Mouse (Mus musculus) heart, adult 11 months (tissue): ENCODE results near the gene Wdr76.
"Not testable (repeated sequence)": the region's sequence is repeated elsewhere in the genome, so short reads cannot be mapped to it uniquely, and the experiment has no call there.

Experiments used
- DNase-seq: peaks from one replicate; pipeline ENCODE4 v3.0.0; 2022

Wdr76 gene

DNA sequence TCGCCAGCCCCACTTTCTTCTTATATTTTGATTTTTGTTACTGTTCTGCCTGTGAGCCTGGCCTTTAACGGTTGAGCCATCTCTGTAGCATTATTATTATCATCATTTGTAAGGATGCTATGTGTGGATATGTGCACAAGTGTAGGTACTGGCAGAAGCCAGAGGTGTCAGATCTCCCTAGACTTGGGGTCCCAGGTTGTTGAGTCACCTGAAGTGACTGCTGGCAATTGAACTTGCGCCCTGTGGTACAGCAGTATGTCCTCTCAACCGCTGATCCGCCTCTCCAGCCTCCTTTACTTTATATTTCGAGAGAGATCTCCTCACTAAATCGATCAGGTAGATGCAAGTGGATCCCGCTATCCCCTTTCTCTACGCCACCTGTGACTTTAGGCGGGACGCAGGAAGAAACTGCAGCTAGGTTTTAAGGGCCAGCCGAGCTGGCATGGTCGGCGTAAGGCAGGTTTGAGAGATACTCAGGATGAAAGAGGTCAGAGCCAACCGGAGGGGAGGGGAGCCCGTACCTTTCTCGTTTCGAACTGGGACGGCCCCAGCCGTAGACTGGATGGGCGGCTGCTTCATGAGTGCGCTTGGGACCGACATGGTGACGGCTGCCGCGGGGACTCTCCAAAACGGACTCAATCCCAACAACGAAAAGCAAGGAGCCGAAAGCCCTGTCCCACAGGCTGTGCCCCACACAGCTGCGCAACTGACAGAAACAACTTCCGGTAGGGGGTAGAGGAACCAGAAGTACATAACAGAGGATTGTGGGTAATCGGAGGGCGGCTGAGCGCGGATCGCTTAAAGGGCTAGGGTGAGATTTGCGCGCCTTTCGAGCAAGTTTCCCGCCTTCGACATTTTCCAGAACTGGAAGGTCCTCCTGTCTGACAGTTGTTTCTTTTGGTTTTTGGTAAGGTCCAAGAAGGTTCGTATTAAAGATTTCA is at the start of gene Wdr76, which contains the start of gene Mfap1a:
Gene Wdr76 (plus strand): TSS at position 782 of the 941 bp plus-strand sequence.
Gene Mfap1a (minus strand): TSS at position 724 of the 941 bp plus-strand sequence.
- peak; percentile 99 for DNase-seq

DNA sequence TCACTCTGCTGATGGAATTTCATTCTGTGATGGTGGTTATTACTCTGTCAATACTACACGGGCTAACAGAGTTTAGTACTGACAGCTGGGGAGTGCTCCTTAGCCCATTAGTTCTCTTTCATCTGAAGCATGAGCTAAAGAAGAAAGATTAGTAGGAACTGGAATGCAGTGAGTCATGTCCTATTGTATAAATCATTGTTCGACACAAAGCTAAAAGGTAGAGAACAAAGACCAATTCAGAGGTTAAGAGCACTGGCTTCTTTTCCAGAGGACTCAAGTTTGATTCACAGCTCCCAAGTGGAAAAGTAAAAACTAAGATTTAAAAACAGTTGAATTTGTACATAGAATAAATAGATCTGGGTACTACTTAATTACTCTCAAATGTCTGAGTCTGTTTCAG is 46.5 kb upstream of the Wdr76 start:
- no peak for DNase-seq

DNA sequence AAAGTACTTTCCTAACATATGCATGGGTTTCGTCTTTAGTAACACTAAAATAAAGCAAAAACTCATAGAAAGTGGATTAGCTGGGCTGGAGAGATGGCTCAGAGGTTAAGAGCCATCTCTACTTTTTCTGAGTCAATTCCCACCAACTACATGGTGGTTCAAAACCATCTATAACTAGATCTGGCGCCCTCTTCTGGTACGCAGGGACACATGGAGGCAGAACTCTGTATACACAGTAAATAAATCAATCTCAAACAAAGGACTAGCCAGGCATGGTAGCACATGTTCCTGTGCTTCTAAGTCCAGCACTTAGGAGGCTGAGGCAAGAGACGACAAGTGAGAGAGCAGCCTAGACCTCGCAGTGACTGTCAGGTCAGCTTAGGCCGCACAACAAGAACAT is 37.5 kb upstream of the Wdr76 start:
- DNase-seq, result peak; percentile 6

DNA sequence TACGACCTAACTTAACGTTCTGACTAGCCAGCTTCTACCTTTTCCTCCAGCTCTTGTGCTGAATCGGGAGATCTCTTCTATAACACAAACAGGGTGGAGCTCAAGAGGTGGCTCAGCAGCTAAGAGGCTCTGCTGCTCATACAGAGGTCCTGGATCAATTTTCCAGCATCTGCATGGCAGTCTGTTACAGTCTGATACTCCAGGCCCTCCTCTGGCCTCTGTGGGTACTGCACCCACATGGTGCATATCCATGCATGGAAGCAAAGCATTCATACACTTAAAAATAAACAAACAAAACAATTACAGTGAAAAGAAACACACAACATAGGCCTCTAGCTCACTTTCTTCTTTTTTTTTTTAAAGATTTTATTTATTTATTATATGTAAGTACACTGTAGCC is 33.7 kb upstream of the Wdr76 start:
- not testable (repeated sequence) for DNase-seq

DNA sequence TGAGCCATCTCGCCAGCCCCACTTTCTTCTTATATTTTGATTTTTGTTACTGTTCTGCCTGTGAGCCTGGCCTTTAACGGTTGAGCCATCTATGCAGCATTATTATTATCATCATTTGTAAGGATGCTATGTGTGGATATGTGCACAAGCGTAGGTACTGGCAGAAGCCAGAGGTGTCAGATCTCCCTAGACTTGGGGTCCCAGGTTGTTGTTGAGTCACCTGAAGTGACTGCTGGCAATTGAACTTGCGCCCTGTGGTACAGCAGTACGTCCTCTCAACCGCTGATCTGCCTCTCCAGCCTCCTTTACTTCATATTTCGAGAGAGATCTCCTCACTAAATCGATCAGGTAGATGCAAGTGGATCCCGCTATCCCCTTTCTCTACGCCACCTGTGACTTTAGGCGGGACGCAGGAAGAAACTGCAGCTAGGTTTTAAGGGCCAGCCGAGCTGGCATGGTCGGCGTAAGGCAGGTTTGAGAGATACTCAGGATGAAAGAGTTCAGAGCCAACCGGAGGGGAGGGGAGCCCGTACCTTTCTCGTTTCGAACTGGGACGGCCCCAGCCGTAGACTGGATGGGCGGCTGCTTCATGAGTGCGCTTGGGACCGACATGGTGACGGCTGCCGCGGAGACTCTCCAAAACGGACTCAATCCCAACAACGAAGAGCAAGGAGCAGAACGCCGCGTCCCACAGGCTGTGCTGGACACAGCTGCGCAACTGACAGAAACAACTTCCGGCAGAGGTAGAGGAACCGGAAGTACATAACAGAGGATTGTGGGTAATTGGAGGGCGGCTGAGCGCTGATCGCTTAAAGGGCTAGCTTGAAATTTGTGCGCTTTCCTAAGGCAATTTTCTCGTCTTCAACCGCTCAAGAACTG is 33.0 kb upstream of the Wdr76 start, which contains the start of gene Mfap1b:
Gene Mfap1b (minus strand): TSS at position 767 of the 879 bp plus-strand sequence.
- DNase-seq, result peak; percentile 98

DNA sequence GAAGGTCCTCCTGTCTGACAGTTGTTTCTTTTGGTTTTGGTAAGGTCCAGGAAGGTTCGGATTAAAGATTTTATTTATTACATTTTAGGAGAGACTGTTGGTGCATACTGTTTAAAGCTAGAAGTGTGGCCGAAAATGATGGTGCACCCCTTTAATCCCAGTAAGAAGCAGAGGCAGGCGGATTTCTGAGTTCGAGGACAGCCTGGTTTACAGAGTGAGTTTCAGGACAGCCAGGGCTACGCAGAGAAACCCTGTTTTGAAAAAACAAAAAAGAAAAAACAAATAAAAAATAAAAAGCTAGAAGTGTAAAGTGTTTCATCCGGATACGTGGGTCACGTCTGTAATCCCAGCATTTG is 32.4 kb upstream of the Wdr76 start:
- no peak for DNase-seq

DNA sequence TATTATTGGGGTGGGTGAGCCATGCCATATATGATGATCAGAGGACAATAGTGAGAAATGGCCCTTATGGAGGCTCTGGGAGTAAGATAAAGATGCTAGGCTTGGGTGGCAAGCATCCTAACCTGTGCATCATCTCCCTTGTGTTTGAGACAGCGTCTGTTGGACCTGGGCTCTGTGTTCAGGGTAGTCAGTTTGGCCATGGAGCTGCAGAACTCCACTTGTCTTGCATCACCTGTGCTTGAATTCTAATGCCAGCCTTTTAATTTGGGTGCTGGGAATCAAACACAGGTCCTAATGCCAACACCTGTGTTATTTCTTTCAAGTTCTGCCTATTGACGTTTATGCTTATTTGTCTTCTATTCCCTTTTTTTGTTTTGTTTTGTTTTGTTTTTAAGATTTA is 31.2 kb upstream of the Wdr76 start:
- DNase-seq, result peak; percentile 79

DNA sequence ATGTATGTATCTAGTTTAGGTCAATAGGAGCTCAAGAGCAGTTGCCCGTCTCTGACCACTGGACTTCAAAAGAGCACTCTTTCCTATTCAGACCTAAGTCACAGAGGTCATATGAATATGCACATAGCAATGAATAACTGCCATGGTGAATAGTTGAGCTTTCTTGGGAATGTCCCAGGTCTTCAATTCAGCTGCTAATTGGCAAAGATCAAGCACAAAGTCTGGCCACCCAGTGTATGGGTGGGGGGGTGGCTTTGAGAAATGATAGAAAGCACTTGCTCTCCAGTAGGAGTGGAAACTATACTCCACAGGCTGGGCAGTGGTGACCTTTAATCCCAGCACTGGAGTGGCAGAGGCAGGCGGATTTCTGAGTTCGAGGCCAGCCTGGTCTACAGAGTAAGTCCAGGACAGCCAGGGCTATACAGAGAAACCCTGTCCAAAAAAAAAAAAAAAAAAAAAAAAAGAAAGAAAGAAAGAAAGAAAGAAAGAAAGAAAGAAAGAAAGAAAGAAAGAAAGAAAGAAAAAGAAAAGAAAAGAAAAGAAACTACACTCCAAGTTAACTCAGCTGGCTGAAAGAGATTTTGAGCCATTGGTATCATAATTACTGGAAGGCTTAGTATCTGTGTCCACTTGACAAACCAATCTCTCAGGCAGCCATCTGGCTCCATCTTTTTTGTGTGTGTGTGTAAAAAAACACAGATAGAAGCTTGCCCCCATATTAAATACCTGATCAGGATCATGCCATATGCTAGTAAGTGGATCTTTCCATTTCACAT is 28.8 kb upstream of the Wdr76 start:
- peak; percentile 68 for DNase-seq

DNA sequence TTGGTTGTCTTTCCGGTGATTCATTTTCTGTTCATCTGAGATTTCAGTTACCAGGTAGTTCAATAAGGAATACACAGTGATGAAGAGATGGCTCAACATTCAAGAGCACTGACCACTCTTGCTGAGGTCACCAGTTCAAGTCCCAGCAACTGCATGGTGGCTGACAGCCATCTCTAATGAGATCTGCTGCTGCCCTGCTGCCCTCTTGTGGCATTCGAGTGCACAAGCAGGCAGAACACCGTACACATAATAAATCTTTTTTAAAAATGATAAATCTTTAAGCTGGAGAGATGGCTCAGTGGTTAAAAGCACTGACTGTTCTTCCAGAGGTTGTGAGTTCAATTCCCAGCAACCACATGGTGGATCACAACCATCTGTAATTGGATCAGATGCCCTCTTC is 26.0 kb upstream of the Wdr76 start:
- DNase-seq, result peak; percentile 50

DNA sequence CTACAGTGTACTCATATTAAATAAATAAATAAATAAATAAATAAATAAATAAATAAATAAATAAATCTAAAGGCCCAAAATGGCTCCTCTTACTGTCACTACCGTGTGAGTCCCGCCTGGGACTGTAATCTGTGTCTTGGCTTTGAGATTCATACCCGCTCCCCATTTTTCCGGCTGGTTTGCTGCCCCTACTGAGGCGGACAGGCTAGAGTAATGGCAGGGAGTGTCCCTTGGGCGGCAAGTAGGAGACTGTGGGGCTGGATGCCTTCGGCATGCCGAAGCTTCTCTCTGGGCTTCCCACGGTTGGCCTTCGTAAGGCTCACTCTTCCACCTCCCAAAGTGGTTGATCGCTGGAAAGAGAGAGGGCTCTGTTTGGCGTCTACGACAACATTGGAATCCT is 25.6 kb upstream of the Wdr76 start:
- DNase-seq, result peak; percentile 84

DNA sequence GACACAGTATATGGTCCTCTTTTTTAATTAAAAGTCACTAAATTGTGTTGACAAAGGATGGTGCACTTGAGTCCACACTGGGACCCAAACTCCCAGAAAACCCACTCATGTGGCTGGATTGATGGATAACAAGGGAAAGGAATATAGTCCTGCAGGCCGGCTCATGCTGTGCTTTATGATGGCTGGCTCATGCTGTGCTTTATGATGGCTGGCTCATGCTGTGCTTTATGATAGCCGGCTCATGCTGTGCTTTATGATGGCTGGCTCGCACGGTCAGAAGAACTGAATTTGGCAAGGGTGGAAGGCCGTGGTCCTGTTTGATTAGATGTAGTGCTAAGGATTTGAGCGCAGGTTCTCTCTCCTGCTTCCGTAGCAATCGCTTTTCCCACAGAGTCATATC is 22.9 kb upstream of the Wdr76 start:
- DNase-seq, result peak; percentile 59

DNA sequence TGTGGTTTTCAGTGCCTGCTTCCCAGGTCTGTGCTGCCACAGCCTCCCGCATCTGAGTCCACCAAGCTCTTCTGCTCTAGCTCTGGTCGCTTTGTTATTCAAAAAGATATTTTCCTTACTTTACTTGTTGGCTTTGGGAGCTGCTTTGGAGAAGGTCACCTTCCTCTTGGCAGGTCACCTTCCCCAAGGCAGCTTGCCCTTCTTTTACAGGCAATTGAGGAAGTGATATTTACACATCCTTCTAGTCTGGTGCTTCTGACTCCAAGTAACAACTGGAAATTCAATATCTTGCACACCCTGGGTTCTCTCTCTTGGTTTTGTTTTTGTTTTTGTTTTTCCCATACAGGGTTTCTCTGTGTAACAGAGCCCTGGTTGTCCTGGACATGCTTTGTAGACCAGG is 22.1 kb upstream of the Wdr76 start:
- DNase-seq, result peak; percentile 37

DNA sequence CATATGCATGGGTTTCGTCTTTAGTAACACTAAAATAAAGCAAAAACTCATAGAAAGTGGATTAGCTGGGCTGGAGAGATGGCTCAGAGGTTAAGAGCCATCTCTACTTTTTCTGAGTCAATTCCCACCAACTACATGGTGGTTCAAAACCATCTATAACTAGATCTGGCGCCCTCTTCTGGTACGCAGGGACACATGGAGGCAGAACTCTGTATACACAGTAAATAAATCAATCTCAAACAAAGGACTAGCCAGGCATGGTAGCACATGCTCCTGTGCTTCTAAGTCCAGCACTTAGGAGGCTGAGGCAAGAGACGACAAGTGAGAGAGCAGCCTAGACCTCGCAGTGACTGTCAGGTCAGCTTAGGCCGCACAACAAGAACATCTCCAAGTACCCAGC is 5.0 kb upstream of the Wdr76 start:
- peak; percentile 25 for DNase-seq

DNA sequence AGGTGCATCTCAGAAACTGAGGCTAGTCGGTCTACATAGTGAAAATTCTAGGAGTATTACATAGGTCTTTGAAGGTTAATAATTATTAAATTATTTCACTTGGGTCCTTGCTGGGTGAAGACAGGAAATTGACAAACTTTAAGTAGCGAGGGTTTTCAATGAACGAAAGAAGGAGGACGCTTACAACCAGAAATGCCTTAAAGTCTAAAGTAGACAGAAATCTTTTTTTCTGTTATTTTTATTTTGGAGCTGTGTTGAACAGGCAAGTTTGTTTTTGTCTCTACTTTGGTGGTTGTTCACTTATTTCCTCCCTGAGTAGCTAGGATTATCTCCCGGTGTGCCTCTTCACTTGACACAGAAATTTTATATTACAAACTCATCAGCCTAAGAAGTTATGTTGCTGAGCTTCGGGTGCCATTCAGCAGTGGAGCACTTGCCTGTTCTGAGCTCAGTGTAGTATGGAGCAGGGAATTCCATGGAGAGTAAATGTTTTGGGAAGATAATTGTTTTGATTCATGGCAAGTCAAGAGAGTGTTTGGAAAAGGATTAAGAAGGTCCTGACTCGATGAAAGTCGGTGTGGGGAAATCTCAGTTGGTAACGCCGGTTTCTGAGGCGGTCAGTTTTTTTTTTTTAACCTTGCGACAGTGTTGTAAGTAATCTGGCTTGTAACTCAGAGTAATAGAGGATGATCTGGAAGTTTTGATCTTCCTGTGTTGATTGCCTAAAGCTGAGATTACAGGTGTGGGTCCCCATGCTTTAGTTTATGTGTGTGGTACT is 839 bp downstream of the Wdr76 start:
- peak; percentile 49 for DNase-seq

DNA sequence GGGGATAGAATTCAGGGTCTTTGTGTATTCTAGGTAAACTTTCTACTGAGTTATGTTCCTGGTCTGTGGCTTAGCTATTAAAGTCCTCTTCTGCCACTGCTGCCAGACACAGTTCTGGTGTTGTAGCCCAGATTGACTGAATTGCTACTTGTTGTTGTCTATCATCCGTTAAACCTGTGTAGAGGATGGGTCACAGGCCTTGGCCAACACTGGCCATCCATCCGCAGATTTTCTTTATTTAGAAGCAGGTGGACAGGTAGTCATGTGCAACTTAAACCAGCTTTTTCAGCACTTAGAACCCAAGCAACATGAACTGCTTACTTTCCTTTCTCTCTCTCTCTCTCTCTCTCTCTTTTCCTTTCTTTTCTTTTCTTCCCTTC is 1.4 kb downstream of the Wdr76 start:
- DNase-seq, result peak; percentile 78

DNA sequence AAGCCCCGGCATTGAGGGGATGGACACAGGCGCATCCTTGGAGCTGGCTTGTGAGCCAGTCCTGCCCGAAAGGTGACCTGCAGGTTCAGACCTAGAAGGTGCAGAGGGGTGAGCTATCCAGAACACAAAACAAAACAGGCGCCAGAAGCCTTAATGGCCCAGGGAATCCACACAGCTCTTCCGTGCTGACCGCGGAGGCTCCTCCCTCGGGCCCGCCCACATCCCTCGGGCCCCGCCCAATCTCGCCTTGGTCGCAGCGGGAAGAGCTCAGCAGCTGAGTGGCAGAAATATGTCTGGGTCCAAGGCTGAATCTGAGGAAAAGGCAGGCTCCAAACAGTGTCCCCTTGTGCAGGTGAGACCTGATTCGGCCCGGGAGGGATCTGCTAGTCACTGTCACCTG is 3.1 kb downstream of the Wdr76 start:
- DNase-seq, result peak; percentile 97

DNA sequence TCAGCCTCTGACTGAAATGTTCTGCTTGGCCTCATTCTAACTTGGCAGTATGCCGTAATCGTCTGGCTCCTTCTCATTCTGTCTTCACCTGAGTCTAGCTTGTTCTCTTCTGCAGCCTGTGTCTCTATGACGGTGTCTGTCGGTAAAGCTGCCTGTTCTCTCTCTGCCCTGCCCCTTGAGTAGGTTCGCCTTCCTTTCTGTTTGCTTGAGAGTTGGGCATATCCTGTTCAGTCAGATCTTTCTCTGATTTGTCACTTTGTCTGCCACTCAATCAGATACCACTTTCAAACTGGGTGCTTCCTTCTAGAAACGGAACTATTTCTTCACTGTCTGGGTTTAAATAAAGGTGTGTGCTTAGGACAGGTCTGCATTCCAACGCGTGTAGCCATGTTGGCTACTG is 4.9 kb downstream of the Wdr76 start:
- peak; percentile 54 for DNase-seq

DNA sequence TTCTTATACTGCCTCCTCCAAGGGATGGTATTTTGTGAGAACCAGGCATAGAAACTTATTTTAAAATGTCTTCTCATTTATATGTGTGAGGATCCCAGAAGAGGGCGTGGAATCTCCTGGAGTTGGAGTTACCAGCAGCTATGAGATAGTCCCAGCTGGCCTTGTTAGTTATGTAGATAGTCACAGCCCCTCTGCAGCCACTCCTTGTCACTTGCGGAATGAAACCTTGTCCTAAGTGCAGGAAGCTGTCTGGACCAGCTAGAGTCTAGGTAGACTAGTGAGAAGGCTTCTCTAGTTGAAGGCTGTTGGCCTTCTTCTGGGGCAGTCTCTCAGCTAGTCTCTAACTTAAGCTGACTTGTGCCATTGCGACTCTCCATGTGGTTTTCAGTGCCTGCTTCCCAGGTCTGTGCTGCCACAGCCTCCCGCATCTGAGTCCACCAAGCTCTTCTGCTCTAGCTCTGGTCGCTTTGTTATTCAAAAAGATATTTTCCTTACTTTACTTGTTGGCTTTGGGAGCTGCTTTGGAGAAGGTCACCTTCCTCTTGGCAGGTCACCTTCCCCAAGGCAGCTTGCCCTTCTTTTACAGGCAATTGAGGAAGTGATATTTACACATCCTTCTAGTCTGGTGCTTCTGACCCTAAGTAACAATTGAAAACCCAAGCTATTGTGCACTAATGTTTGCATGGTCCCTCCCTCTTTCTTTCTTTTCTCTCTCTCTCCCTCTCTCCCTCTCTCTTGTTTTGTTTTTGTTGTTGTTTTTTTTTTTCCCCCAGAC is 6.7 kb downstream of the Wdr76 start:
- DNase-seq, result peak; percentile 64

DNA sequence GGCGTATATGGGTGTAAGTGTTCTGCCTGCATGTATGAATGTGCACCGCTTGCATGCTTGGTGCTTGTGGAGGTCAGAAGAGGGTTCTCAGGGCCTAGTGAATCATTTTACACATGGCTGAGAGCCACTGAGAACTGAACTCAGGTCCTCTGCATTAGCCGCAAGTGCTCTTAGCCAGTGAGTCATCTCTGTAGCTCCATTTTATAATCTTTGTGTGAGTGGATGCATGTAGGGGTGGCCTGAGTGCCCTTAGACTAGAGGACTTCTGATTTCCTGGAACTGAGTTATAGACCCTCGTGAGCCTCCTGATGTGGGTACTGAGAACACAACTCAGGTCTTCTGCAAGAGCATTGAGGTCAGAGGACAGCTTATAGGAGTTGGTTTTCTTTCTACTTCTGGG is 7.7 kb downstream of the Wdr76 start:
- DNase-seq, result peak; percentile 50

DNA sequence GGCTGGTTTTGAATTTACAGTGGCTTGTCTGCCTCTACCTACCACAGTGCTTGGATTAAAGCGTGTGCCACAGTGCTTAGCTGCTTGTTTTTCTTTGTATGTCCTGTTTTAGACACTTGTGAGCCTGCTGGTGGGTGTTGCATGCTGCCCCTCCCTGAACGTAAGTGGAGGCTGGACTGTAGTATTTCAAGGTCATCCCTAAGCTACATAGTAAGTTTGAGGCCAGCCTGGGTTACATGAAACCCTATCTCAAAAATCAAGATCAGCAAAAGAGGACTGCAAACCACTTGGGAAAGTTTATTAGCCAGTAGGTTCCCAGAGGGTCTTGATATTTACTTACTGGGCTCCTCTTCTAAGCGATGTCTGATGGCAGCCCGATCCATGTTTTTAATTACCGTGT is 11.6 kb downstream of the Wdr76 start:
- peak; percentile 59 for DNase-seq

DNA sequence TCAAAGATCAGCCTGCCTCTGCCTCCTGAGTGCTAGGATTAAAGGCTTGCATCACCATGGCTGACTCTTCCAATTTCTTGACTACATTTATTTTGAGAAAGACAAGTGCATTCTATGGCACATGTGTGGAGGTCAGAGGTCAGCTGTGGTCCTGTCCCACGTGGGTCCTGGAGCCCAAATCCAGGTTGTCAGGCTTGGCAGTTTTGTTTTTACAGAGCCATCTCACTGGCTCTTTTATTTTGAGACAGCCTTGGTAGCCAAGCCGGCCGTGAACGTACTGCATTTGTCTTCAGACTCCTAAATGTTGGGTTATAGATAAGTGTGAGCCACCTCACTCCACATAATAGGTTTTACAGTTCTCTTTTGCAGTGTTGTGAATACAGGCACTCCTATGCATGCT is 12.2 kb downstream of the Wdr76 start:
- DNase-seq, result peak; percentile 83
